Mouse (Mus musculus): ENCODE results near the gene Fip1l1.
A peak's percentile ranks its signal among the peaks of the same experiment; 100 is the strongest.

Fip1l1 gene

GRCm38 (mm10) chr5:74535240-74536021 is at the start of gene Fip1l1:
Gene Fip1l1, plus strand, starts transcription at chr5:74535449.
- DNase-seq, result peak; percentile 88 to 96

DNA sequence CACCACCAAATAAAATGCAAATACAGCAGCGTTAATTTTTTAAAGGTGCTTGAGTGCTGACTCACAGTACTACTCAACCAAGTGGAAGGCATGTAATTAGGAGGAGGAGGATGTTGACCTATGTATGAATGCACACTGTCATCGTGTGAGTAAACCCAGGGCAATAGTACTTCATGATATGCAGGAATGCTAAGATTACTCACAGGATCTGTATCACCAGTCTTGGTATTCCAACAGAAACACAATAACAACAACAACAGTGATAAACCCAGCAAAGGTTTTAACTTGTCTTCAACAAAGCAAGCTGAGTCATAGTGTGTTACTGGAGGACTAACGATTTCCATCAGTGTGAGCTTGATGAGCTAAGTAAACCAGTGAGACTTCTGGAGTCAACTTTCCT is 42.5 kb upstream of the Fip1l1 start:
- DNase-seq, result no peak

DNA sequence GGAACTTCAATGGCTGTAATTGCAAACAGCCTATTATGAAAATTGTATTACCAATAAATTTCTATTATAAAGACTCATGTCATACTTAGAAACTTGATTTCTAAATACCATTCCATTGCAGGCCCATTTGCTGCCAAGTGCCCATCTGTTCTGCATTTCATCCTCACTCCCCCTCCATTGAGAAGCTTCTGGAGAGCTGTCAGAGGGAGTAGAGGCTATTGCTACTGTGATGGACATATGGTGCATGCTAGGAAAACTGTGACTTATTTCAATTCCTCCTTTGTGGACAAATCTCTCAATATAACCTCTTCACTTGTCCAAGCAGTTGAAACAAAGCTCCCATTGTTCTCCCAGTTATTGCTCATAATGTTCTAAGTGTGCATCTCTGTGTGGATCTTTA is 23.6 kb upstream of the Fip1l1 start:
- peak; percentile 37 to 60 for DNase-seq

- no peak for DNase-seq
These were observed 8.2 kb upstream of the Fip1l1 start for GRCm38 (mm10) chr5:74527025-74527424.

- peak in 1 of 2 experiments; percentile 11 for DNase-seq
These were observed 4.5 kb upstream of the Fip1l1 start for GRCm38 (mm10) chr5:74530785-74531184.

DNA sequence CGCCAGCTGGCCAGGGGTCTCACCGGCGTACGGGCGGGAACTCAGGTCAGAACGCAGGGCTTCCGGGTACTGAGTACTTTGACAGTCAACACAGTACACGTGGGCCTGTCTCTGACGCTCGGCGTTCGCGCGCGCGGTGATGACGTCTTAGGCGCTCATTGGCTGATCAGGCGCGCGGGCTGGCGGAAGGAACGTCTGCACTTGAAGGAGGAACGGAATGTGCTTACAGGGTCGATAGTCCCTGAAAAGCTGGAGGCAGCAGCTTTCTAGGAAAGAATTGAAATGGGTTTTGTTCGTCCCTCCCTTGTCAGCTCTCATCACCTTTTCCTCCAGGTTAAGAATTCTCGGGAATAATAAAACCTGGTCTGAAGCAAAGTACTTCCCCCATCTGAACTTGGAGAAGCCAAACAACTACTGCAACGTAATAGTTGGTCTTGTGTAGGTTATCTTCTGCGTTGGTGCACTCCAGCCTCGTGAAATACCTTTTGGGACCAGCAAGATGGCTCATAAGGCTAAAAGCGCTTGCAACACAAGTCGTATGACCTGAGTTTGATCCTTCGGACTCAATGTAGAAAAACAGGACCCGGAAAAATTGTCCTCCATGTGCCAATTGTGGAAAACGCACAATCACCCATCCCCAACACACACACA is 3.5 kb upstream of the Fip1l1 start, which contains the start of gene Scfd2:
Scfd2 (minus strand) TSS at position 130 of the 651 bp plus-strand sequence.
- DNase-seq, result peak; percentile 96 to 98

- no peak for DNase-seq
These were observed 1.1 kb downstream of the Fip1l1 start for GRCm38 (mm10) chr5:74536180-74536947.

DNA sequence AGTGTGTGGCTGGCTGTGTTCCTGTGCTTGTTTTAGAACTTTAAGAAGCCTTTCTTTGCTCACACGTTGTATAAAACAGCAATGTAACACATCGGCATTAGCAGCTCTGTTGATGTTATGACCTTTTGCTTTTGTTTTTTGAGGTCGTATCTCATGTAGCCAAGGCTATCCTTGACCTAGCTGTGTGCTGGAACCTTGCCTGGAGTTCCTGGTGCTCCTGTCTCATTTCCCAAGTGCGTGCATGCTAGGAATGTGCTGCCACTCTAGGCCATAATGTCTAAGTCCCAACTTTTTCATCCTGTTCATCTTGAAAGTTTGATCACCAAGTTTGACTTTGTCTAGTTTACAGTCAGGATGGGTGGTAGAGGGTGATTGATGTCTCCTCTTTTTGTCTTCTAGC is 10.4 kb downstream of the Fip1l1 start:
- DNase-seq, result no peak

DNA sequence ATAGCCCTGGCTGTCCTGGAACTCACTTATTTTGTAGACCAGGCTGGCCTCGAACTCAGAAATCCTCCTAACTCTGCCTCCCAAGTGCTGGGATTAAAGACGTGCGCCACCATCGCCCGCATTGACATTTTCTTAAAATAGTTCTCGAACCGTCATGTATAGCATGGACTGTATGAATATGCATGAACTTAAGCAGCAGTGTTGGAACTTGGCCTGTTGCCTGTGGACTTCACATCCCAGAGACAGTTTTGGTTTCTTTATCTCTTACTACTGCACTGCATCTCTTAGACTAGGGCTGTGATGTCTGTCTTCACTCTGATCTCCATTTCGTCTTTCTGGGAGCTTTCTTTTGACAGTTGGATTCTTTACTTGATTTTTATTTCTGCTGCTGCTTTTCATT is 14.3 kb downstream of the Fip1l1 start:
- no peak for DNase-seq

GRCm38 (mm10) chr5:74561151-74561550 is 25.9 kb downstream of the Fip1l1 start:
- DNase-seq, result no peak

DNA sequence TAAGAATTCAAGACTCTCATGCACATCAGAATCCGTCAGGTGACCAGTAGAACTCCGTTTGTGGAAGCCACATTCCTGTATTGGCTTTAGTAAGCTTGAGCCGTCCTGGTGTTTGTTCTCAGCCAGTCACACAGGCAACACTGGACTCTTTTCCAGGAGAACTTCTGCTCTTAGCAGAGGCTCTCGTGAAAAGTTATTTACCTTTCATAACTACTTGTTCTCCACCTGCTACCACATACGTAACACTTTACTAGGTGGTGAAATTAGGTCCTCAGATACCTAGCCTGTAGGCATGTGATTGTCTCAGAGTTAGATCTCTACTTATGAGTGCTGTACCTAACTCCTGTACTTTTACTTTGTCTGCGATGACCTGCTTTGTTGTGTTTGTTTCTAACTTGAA is 36.5 kb downstream of the Fip1l1 start:
- no peak for DNase-seq

- no peak for DNase-seq
These were observed 53.9 kb downstream of the Fip1l1 start for GRCm38 (mm10) chr5:74589133-74589532.

GRCm38 (mm10) chr5:74591413-74591812 is 56.2 kb downstream of the Fip1l1 start:
- DNase-seq, result no peak

- no peak for DNase-seq
These were observed 57.9 kb downstream of the Fip1l1 start for GRCm38 (mm10) chr5:74593147-74593546.

- no peak for DNase-seq
These were observed 64.8 kb downstream of the Fip1l1 start for GRCm38 (mm10) chr5:74600010-74600409.

- no peak for DNase-seq
These were observed 65.9 kb downstream of the Fip1l1 start for GRCm38 (mm10) chr5:74601171-74601570.

- DNase-seq, result no peak
These were observed 66.7 kb downstream of the Fip1l1 start for GRCm38 (mm10) chr5:74601965-74602364.

- DNase-seq, result no peak
These were observed 67.1 kb downstream of the Fip1l1 start for GRCm38 (mm10) chr5:74602371-74602770.

- no peak for DNase-seq
These were observed 68.1 kb downstream of the Fip1l1 start for GRCm38 (mm10) chr5:74603306-74603705.

GRCm38 (mm10) chr5:74606213-74606612 is 71.0 kb downstream of the Fip1l1 start:
- DNase-seq, result no peak

GRCm38 (mm10) chr5:74610511-74610910 is 75.3 kb downstream of the Fip1l1 start:
- DNase-seq, result no peak

DNA sequence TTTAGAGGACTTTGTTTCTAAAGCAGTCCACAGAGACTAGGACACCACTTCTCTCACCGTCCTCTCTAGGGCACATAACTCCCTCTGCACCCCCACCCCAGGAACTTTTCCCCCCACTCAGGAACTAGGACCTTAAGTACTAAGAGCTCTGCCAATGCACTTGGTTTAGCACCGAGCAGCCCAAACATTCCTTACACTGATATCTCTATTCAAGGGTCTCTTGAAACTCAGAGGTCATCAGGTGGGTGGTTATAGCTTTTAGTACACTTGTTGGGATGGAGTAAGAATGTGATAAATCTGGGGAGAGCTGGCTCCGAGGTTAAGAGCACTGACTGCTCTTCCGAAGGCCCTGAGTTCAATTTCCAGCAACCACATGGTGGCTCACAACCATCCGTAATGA is 77.5 kb downstream of the Fip1l1 start:
- no peak for DNase-seq

- no peak for DNase-seq
These were observed 78.4 kb downstream of the Fip1l1 start for GRCm38 (mm10) chr5:74613491-74614151.

All from cerebellum, adult 18-20 months (tissue).